Mouse (Mus musculus) lung, embryonic 15.5 days (tissue): Measurements from ENCODE around the gene Syngap1. TPM values are rescaled to one million over a fixed set of nuclear protein-coding genes. Genes with fewer than 3 reads are reported as not detected.
A peak's percentile ranks its signal among the peaks of the same experiment; 100 is the strongest.
"Not testable (repeated sequence)": the region's sequence is repeated elsewhere in the genome, so short reads cannot be mapped to it uniquely, and the experiment has no call there.

Experiments used
- ATAC-seq: fragments of 200-750 bp; cut with Nextera tagmentation; 2 replicates; pipeline ENCODE4 v1.8.0; 2017; ENCODE audit warnings: moderate number of reproducible peaks, borderline replicate concordance; ENCODE audit not compliant: low FRiP score, low TSS enrichment; ENCODE audit errors: extremely low read depth
- H3K27ac ChIP-seq: fragments of 300-500 bp; sonication (generic); 2 replicates; pipeline ENCODE4 v1.5.1; 2015; ENCODE audit warnings: moderate library complexity, mild to moderate bottlenecking, inconsistent platforms
- H3K27me3 ChIP-seq: fragments of 300-500 bp; sonication (generic); 2 replicates; pipeline ENCODE4 v1.6.1; 2015; ENCODE audit warnings: inconsistent platforms
- H3K36me3 ChIP-seq: fragments of 300-500 bp; sonication (generic); 2 replicates; pipeline ENCODE4 v1.6.1; 2015; ENCODE audit warnings: inconsistent platforms
- H3K4me1 ChIP-seq: fragments of 300-500 bp; sonication (generic); 2 replicates; pipeline ENCODE4 v1.6.1; 2015; ENCODE audit warnings: inconsistent platforms
- H3K4me2 ChIP-seq: fragments of 300-500 bp; sonication (generic); 2 replicates; pipeline ENCODE4 v1.6.1; 2015; ENCODE audit warnings: inconsistent platforms, mild to moderate bottlenecking, moderate library complexity
- H3K4me3 ChIP-seq: fragments of 300-500 bp; sonication (generic); 2 replicates; pipeline ENCODE4 v1.5.1; 2015; ENCODE audit warnings: mild to moderate bottlenecking, inconsistent platforms
- H3K9ac ChIP-seq: fragments of 300-500 bp; sonication (generic); 2 replicates; pipeline ENCODE4 v1.6.1; 2015; ENCODE audit warnings: inconsistent platforms
- H3K9me3 ChIP-seq: fragments of 300-500 bp; sonication (generic); 2 replicates; pipeline ENCODE4 v1.6.1; 2016; ENCODE audit warnings: inconsistent platforms
- WGBS: fragments of 180-500 bp; shearing (Covaris S2); methylation state at CpG from one replicate; pipeline ENCODE4 v1.1.7; 2015; 5-methylcytosine and 5-hydroxymethylcytosine counted together
- polyA plus RNA-seq: library from polyadenylated mRNA; unstranded; fragments of >200 nt; fragmentation: Nextera tagmentation; extraction: Ambion mirVana; gene quantifications from 2 replicates; pipeline ENCODE4 v1.2.1, GENCODE M21; 2015

Syngap1 gene
- polyA plus RNA-seq, 1 experiment from 2014 or later, result 1.5 TPM

GRCm38 (mm10) chr17:26977354-26977753, 36.3 kb downstream of the Syngap1 start:
- not testable (repeated sequence) for H3K27me3 ChIP-seq, H3K9me3 ChIP-seq, H3K27ac ChIP-seq, H3K4me3 ChIP-seq, H3K9ac ChIP-seq, H3K4me2 ChIP-seq, ATAC-seq
- peaks cover 27% of the 10 kb centered on the region for H3K4me1 ChIP-seq
- 83% methylated on average over 6 of the region's 6 CpGs for WGBS
- H3K36me3 ChIP-seq, result peaks cover 46% of the 10 kb centered on the region

GRCm38 (mm10) chr17:26979426-26979825, 38.4 kb downstream of the Syngap1 start:
- Histone ChIP-seq H3K4me1 (peaks cover 17% of the 10 kb centered on the region), H3K36me3 (peaks cover 46% of the 10 kb centered on the region), H3K9me3 (no peaks in the 10 kb centered on the region), H3K4me2 (no peak overlapping the region), H3K27me3 (no peaks in the 10 kb centered on the region), H3K4me3 (no peak overlapping the region), H3K9ac (no peak overlapping the region), H3K27ac (no peak overlapping the region)
- WGBS, result 80% methylated on average over 2 of the region's 2 CpGs
- ATAC-seq, result no peak

GRCm38 (mm10) chr17:26981050-26981449, 40.0 kb downstream of the Syngap1 start:
- ATAC-seq, result no peak
- Histone ChIP-seq H3K27me3 (no peaks in the 10 kb centered on the region), H3K27ac (no peak overlapping the region), H3K9ac (no peak overlapping the region), H3K4me3 (no peak overlapping the region), H3K4me2 (no peak overlapping the region), H3K9me3 (no peaks in the 10 kb centered on the region), H3K36me3 (peaks cover 32% of the 10 kb centered on the region), H3K4me1 (peaks cover 3% of the 10 kb centered on the region; the same call in 1 of the 2 replicates)
- WGBS, result 56% methylated on average over 2 of the region's 2 CpGs

GRCm38 (mm10) chr17:26983382-26983781, 42.3 kb downstream of the Syngap1 start:
- H3K36me3 ChIP-seq, result peaks cover 11% of the 10 kb centered on the region; the same call in 1 of the 2 replicates
- H3K27me3 ChIP-seq, result no peaks in the 10 kb centered on the region
- ATAC-seq, result no peak
- no peaks in the 10 kb centered on the region for H3K9me3 ChIP-seq
- no peak overlapping the region for H3K27ac ChIP-seq
- no peaks in the 10 kb centered on the region for H3K4me1 ChIP-seq
- H3K4me3 ChIP-seq, result no peak overlapping the region
- 79% methylated on average over 4 of the region's 4 CpGs for WGBS
- H3K4me2 ChIP-seq, result no peak overlapping the region
- H3K9ac ChIP-seq, result no peak overlapping the region

GRCm38 (mm10) chr17:26985503-26986179, 44.6 kb downstream of the Syngap1 start:
- no peaks in the 10 kb centered on the region for H3K27me3 ChIP-seq
- no peaks in the 10 kb centered on the region for H3K36me3 ChIP-seq
- H3K4me2 ChIP-seq, result no peak overlapping the region
- H3K9ac ChIP-seq, result no peak overlapping the region
- H3K4me3 ChIP-seq, result no peak overlapping the region
- ATAC-seq, result no peak
- H3K4me1 ChIP-seq, result no peaks in the 10 kb centered on the region
- no peaks in the 10 kb centered on the region for H3K9me3 ChIP-seq
- 65% methylated on average over 10 of the region's 10 CpGs for WGBS
- H3K27ac ChIP-seq, result no peak overlapping the region

GRCm38 (mm10) chr17:26990521-26990920, 49.5 kb downstream of the Syngap1 start:
- Histone ChIP-seq H3K4me3 (no peak overlapping the region), H3K4me1 (peaks cover 19% of the 10 kb centered on the region), H3K4me2 (no peak overlapping the region), H3K36me3 (no peaks in the 10 kb centered on the region), H3K27me3 (no peaks in the 10 kb centered on the region), H3K27ac (no peak overlapping the region), H3K9ac (no peak overlapping the region), H3K9me3 (no peaks in the 10 kb centered on the region)
- no peak for ATAC-seq

GRCm38 (mm10) chr17:26994410-26994809, 53.4 kb downstream of the Syngap1 start:
- H3K9ac ChIP-seq, result no peak overlapping the region
- peak; percentile 67; the same call in 1 of the 2 replicates for ATAC-seq
- 28% methylated on average over 14 of the region's 14 CpGs for WGBS
- peak overlapping the region; percentile 74 for H3K27ac ChIP-seq
- H3K4me3 ChIP-seq, result no peak overlapping the region
- H3K9me3 ChIP-seq, result no peaks in the 10 kb centered on the region
- peak overlapping the region; percentile 17; the same call in 1 of the 2 replicates for H3K4me2 ChIP-seq
- no peaks in the 10 kb centered on the region for H3K36me3 ChIP-seq
- no peaks in the 10 kb centered on the region for H3K27me3 ChIP-seq
- H3K4me1 ChIP-seq, result peaks cover 21% of the 10 kb centered on the region

- no peak overlapping the region for H3K4me3 ChIP-seq
- 0 out of 2 replicates have a peak overlapping the region, but pooled peaks have one; percentile 17 for H3K4me2 ChIP-seq
- no peak overlapping the region for H3K9ac ChIP-seq
- H3K27me3 ChIP-seq, result no peaks in the 10 kb centered on the region
- ATAC-seq, result 0 out of 2 replicates have a peak, but pooled peaks have one; percentile 36
- no peaks in the 10 kb centered on the region for H3K9me3 ChIP-seq
- WGBS, result 70% methylated on average over 6 of the region's 6 CpGs
- H3K36me3 ChIP-seq, result no peaks in the 10 kb centered on the region
- peak overlapping the region; percentile 74 for H3K27ac ChIP-seq
- peaks cover 21% of the 10 kb centered on the region for H3K4me1 ChIP-seq
These were observed 54.0 kb downstream of the Syngap1 start for GRCm38 (mm10) chr17:26995006-26995405.

GRCm38 (mm10) chr17:26995562-26995961, 54.5 kb downstream of the Syngap1 start:
- H3K4me1 ChIP-seq, result peaks cover 21% of the 10 kb centered on the region
- no peak overlapping the region for H3K9ac ChIP-seq
- H3K27me3 ChIP-seq, result no peaks in the 10 kb centered on the region
- ATAC-seq, result peak; percentile 56
- H3K9me3 ChIP-seq, result no peaks in the 10 kb centered on the region
- no peak overlapping the region for H3K4me2 ChIP-seq
- H3K4me3 ChIP-seq, result no peak overlapping the region
- no peaks in the 10 kb centered on the region for H3K36me3 ChIP-seq
- WGBS, result 49% methylated on average over 8 of the region's 8 CpGs
- peak overlapping the region; percentile 74 for H3K27ac ChIP-seq

GRCm38 (mm10) chr17:26997661-26998060, 56.6 kb downstream of the Syngap1 start:
- Histone ChIP-seq H3K9ac (no peak overlapping the region), H3K4me2 (no peak overlapping the region), H3K9me3 (no peaks in the 10 kb centered on the region), H3K27me3 (no peaks in the 10 kb centered on the region), H3K36me3 (no peaks in the 10 kb centered on the region), H3K4me1 (peaks cover 21% of the 10 kb centered on the region), H3K27ac (no peak overlapping the region), H3K4me3 (no peak overlapping the region)
- no peak for ATAC-seq
- 71% methylated on average over 4 of the region's 4 CpGs for WGBS

- 83% methylated on average over 15 of the region's 15 CpGs for WGBS
- Histone ChIP-seq H3K9ac (no peak overlapping the region), H3K36me3 (no peaks in the 10 kb centered on the region), H3K4me2 (no peak overlapping the region), H3K4me3 (no peak overlapping the region), H3K9me3 (no peaks in the 10 kb centered on the region), H3K27me3 (no peaks in the 10 kb centered on the region), H3K27ac (no peak overlapping the region), H3K4me1 (peaks cover 21% of the 10 kb centered on the region)
- ATAC-seq, result no peak
These were observed 57.2 kb downstream of the Syngap1 start for GRCm38 (mm10) chr17:26998283-26998682.

- ATAC-seq, result no peak
- Histone ChIP-seq H3K27me3 (0 out of 2 replicates have a peak, but pooled peaks cover 5% of the 10 kb centered on the region), H3K4me1 (peaks cover 7% of the 10 kb centered on the region), H3K4me3 (no peak overlapping the region), H3K27ac (no peak overlapping the region), H3K36me3 (no peaks in the 10 kb centered on the region), H3K9me3 (no peaks in the 10 kb centered on the region), H3K9ac (no peak overlapping the region), H3K4me2 (no peak overlapping the region)
- WGBS, result 76% methylated on average over 12 of the region's 12 CpGs
These were observed 58.9 kb downstream of the Syngap1 start for GRCm38 (mm10) chr17:26999996-27000395.
